Mouse (Mus musculus): ENCODE measurements around the gene Arhgap17.

DNA sequence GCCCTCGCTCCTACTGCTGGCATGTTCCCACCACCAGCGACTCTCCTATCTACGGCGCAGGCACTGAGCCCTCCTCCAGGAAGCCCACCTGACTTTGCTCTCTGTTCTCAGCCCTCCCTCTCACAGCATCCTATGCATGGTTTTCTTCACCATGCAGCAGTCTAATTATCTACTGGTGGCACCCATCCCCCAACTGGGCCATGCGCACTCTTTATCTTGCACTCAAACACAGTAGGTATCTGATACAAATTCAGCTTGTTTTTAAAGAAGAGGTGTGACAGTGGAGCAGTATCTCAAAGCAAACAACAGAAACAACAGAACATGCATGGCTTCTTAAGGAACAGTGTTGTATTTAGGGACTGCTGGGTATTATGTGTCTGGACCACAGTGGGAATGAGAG, 43.7 kb downstream of the Arhgap17 start:
- TF ChIP-seq CTCF (IDR thresholded peaks at IDR 0.05; ENCODE audit: control insufficient read depth, insufficient read depth, low read length) = no peak
- TF ChIP-seq POLR2A (IDR thresholded peaks at IDR 0.05; ENCODE audit: borderline replicate concordance, control insufficient read depth, low read depth, low read length) = no peak
